Mouse (Mus musculus): ENCODE data around the gene Gm11549. TPM values are rescaled to one million over a fixed set of nuclear protein-coding genes. Genes with fewer than 3 reads are reported as not detected.
A peak's percentile ranks its signal among the peaks of the same experiment; 100 is the strongest.

Gm11549 gene
- polyA plus RNA-seq (2015; fragmentation: Nextera tagmentation; extraction: Ambion mirVana): 0.30 and 0.35 TPM in 2 replicates

- Histone ChIP-seq H3K36me3 (ENCODE audit: control insufficient read depth, insufficient read depth, low read length) (no peaks in the 10 kb centered on the region), H3K4me1 (ENCODE audit: control insufficient read depth, insufficient read depth, low read length) (peaks cover 3% of the 10 kb centered on the region; the same call in 1 of the 2 replicates), H3K9ac (ENCODE audit: low read depth, low read length) (peak within 1 kb of the TSS; percentile 61), H3K4me2 (ENCODE audit: low read length) (peak within 1 kb of the TSS; percentile 72), H3K27me3 (ENCODE audit: control insufficient read depth, insufficient read depth, low read depth, low read length) (peaks cover 7% of the 10 kb centered on the region; the same call in 1 of the 2 replicates), H3K4me3 (ENCODE audit: low read depth, low read length) (peak within 1 kb of the TSS; percentile 44), H3K27ac (ENCODE audit: low read length) (no peak within 1 kb of the TSS), H3K9me3 (replicated peaks; ENCODE audit: control insufficient read depth, low read length, poor library complexity, severe bottlenecking) (no peaks in the 10 kb centered on the region)
- WGBS: 1% methylated on average over 51 of the region's 51 CpGs
- ATAC-seq: peak; percentile 86
These were observed at the start of gene Gm11549 for GRCm38 (mm10) chr3:36521073-36522060. TSS of gene Gm11549 (minus strand) at chr3:36521813.

- no peak overlapping the region for H3K9ac ChIP-seq (ENCODE audit: low read depth, low read length)
- WGBS: 85% methylated on average over 5 of the region's 5 CpGs
These were observed 48.2 kb upstream of the Gm11549 start for GRCm38 (mm10) chr3:36569836-36570235.

DNA sequence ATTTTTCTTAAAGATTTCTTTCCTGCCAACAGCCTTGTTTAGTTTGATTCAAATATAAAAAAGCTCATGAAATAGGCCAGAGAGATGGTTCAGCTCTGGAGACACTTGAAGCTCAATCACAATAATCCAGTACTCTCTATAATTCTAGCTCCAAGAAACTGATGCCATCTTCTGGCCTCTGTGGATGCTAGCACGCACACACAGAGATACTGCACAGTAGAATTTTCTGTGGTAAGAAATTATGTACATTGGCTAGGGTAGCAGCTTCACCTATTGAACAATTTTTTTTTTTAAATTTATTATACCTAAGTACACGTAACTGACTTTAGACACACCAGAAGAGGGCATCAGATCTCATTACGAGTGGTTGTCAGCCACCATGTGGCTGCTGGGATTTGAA lies 42.1 kb upstream of the Gm11549 start:
- peaks cover 35% of the 10 kb centered on the region for H3K36me3 ChIP-seq (ENCODE audit: control insufficient read depth, insufficient read depth, low read length)
- no peak overlapping the region for H3K9ac ChIP-seq (ENCODE audit: low read depth, low read length)
- no peaks in the 10 kb centered on the region for H3K9me3 ChIP-seq (replicated peaks; ENCODE audit: control insufficient read depth, low read length, poor library complexity, severe bottlenecking)
- H3K4me1 ChIP-seq (ENCODE audit: control insufficient read depth, insufficient read depth, low read length): no peaks in the 10 kb centered on the region
- 90% methylated on average over 3 of the region's 3 CpGs for WGBS
- H3K27ac ChIP-seq (ENCODE audit: low read length): no peak overlapping the region
- no peak overlapping the region for H3K4me3 ChIP-seq (ENCODE audit: low read depth, low read length)
- H3K4me2 ChIP-seq (ENCODE audit: low read length): no peak overlapping the region
- no peaks in the 10 kb centered on the region for H3K27me3 ChIP-seq (ENCODE audit: control insufficient read depth, insufficient read depth, low read depth, low read length)
- ATAC-seq: no peak

More at GRCm38 (mm10) chr3:36569836-36570235, 48.2 kb upstream of the Gm11549 start:
- Histone ChIP-seq H3K27me3 (ENCODE audit: control insufficient read depth, insufficient read depth, low read depth, low read length) (no peaks in the 10 kb centered on the region), H3K36me3 (ENCODE audit: control insufficient read depth, insufficient read depth, low read length) (peaks cover 4% of the 10 kb centered on the region), H3K4me3 (ENCODE audit: low read depth, low read length) (no peak overlapping the region), H3K4me1 (ENCODE audit: control insufficient read depth, insufficient read depth, low read length) (peaks cover 8% of the 10 kb centered on the region), H3K4me2 (ENCODE audit: low read length) (no peak overlapping the region), H3K27ac (ENCODE audit: low read length) (no peak overlapping the region), H3K9me3 (replicated peaks; ENCODE audit: control insufficient read depth, low read length, poor library complexity, severe bottlenecking) (no peaks in the 10 kb centered on the region)
- no peak for ATAC-seq

- no peak overlapping the region for H3K27ac ChIP-seq (ENCODE audit: low read length)
- no peaks in the 10 kb centered on the region for H3K9me3 ChIP-seq (replicated peaks; ENCODE audit: control insufficient read depth, low read length, poor library complexity, severe bottlenecking)
- ATAC-seq: no peak
- WGBS: 94% methylated on average over 4 of the region's 4 CpGs
- peaks cover 42% of the 10 kb centered on the region for H3K36me3 ChIP-seq (ENCODE audit: control insufficient read depth, insufficient read depth, low read length)
- H3K27me3 ChIP-seq (ENCODE audit: control insufficient read depth, insufficient read depth, low read depth, low read length): no peaks in the 10 kb centered on the region
- no peaks in the 10 kb centered on the region for H3K4me1 ChIP-seq (ENCODE audit: control insufficient read depth, insufficient read depth, low read length)
- no peak overlapping the region for H3K9ac ChIP-seq (ENCODE audit: low read depth, low read length)
- no peak overlapping the region for H3K4me2 ChIP-seq (ENCODE audit: low read length)
- no peak overlapping the region for H3K4me3 ChIP-seq (ENCODE audit: low read depth, low read length)
These were observed 38.0 kb upstream of the Gm11549 start for GRCm38 (mm10) chr3:36559606-36560005.

GRCm38 (mm10) chr3:36557601-36558000 lies 36.0 kb upstream of the Gm11549 start:
- WGBS: 97% methylated on average over 1 of the region's 1 CpGs
- H3K9ac ChIP-seq (ENCODE audit: low read depth, low read length): no peak overlapping the region
- no peak for ATAC-seq
- no peaks in the 10 kb centered on the region for H3K27me3 ChIP-seq (ENCODE audit: control insufficient read depth, insufficient read depth, low read depth, low read length)
- H3K4me1 ChIP-seq (ENCODE audit: control insufficient read depth, insufficient read depth, low read length): peaks cover 5% of the 10 kb centered on the region; the same call in 1 of the 2 replicates
- H3K36me3 ChIP-seq (ENCODE audit: control insufficient read depth, insufficient read depth, low read length): peaks cover 31% of the 10 kb centered on the region
- no peak overlapping the region for H3K27ac ChIP-seq (ENCODE audit: low read length)
- no peak overlapping the region for H3K4me2 ChIP-seq (ENCODE audit: low read length)
- H3K4me3 ChIP-seq (ENCODE audit: low read depth, low read length): no peak overlapping the region
- no peaks in the 10 kb centered on the region for H3K9me3 ChIP-seq (replicated peaks; ENCODE audit: control insufficient read depth, low read length, poor library complexity, severe bottlenecking)

- Histone ChIP-seq H3K4me2 (ENCODE audit: low read length) (peak within 1 kb of the TSS; percentile 85), H3K9ac (ENCODE audit: low read depth, low read length) (peak within 1 kb of the TSS; percentile 78)
- peak; percentile 98 for ATAC-seq
These were observed 30.9 kb upstream of the Gm11549 start, which contains the start of gene Exosc9 for GRCm38 (mm10) chr3:36552406-36553047. TSS of gene Exosc9 (plus strand) at chr3:36552606.

GRCm38 (mm10) chr3:36551851-36552384 lies 30.3 kb upstream of the Gm11549 start:
- H3K36me3 ChIP-seq (ENCODE audit: control insufficient read depth, insufficient read depth, low read length): peaks cover 9% of the 10 kb centered on the region
- no peaks in the 10 kb centered on the region for H3K9me3 ChIP-seq (replicated peaks; ENCODE audit: control insufficient read depth, low read length, poor library complexity, severe bottlenecking)
- H3K9ac ChIP-seq (ENCODE audit: low read depth, low read length): peak overlapping the region; percentile 78
- peak overlapping the region; percentile 85 for H3K4me2 ChIP-seq (ENCODE audit: low read length)
- ATAC-seq: peak; percentile 80
- H3K27me3 ChIP-seq (ENCODE audit: control insufficient read depth, insufficient read depth, low read depth, low read length): no peaks in the 10 kb centered on the region
- WGBS: 12% methylated on average over 12 of the region's 12 CpGs
- peak overlapping the region; percentile 79 for H3K27ac ChIP-seq (ENCODE audit: low read length)
- peaks cover 13% of the 10 kb centered on the region for H3K4me1 ChIP-seq (ENCODE audit: control insufficient read depth, insufficient read depth, low read length)
- H3K4me3 ChIP-seq (ENCODE audit: low read depth, low read length): peak overlapping the region; percentile 72

More at GRCm38 (mm10) chr3:36552406-36553047, 30.9 kb upstream of the Gm11549 start, which contains the start of gene Exosc9:
- H3K27ac ChIP-seq (ENCODE audit: low read length): peak within 1 kb of the TSS; percentile 79
- no peaks in the 10 kb centered on the region for H3K9me3 ChIP-seq (replicated peaks; ENCODE audit: control insufficient read depth, low read length, poor library complexity, severe bottlenecking)
- WGBS: under 1% methylated on average over 39 of the region's 39 CpGs
- no peaks in the 10 kb centered on the region for H3K27me3 ChIP-seq (ENCODE audit: control insufficient read depth, insufficient read depth, low read depth, low read length)
- peaks cover 13% of the 10 kb centered on the region for H3K4me1 ChIP-seq (ENCODE audit: control insufficient read depth, insufficient read depth, low read length)
- H3K4me3 ChIP-seq (ENCODE audit: low read depth, low read length): peak within 1 kb of the TSS; percentile 72
- H3K36me3 ChIP-seq (ENCODE audit: control insufficient read depth, insufficient read depth, low read length): peaks cover 14% of the 10 kb centered on the region

- no peaks in the 10 kb centered on the region for H3K27me3 ChIP-seq (ENCODE audit: control insufficient read depth, insufficient read depth, low read depth, low read length)
- H3K4me2 ChIP-seq (ENCODE audit: low read length): peak overlapping the region; percentile 85
- H3K4me3 ChIP-seq (ENCODE audit: low read depth, low read length): peak overlapping the region; percentile 72
- H3K4me1 ChIP-seq (ENCODE audit: control insufficient read depth, insufficient read depth, low read length): peaks cover 13% of the 10 kb centered on the region
- H3K36me3 ChIP-seq (ENCODE audit: control insufficient read depth, insufficient read depth, low read length): peaks cover 9% of the 10 kb centered on the region
- H3K27ac ChIP-seq (ENCODE audit: low read length): peak overlapping the region; percentile 35; the same call in 1 of the 2 replicates
- 2% methylated on average over 9 of the region's 9 CpGs for WGBS
- H3K9me3 ChIP-seq (replicated peaks; ENCODE audit: control insufficient read depth, low read length, poor library complexity, severe bottlenecking): no peaks in the 10 kb centered on the region
- ATAC-seq: 0 out of 2 replicates have a peak, but pooled peaks have one; percentile 5
- H3K9ac ChIP-seq (ENCODE audit: low read depth, low read length): peak overlapping the region; percentile 78
These were observed 29.7 kb upstream of the Gm11549 start for GRCm38 (mm10) chr3:36551343-36551742.

All from midbrain, embryonic 16.5 days (tissue).